Mouse (Mus musculus): Measurements from ENCODE around the gene Iqcd. TPM values are rescaled to one million over a fixed set of nuclear protein-coding genes. Genes with fewer than 3 reads are reported as not detected.

Gene Iqcd
- polyA plus RNA-seq (2012; rRNA removed): 1.9 and 2.6 TPM in 2 replicates

GRCm38 (mm10) chr5:120588569-120589094 lies at the start of gene Iqcd, which contains the start of gene Tpcn1:
Gene Iqcd (plus strand): TSS chr5:120589016.
Gene Tpcn1 (minus strand): TSS chr5:120588673.

GRCm38 (mm10) chr5:120612442-120612821 lies 23.6 kb downstream of the Iqcd start, which contains the start of the genes Rita1 and Ddx54:
Gene Rita1 (minus strand): TSS chr5:120612589.
Gene Ddx54 (plus strand): TSS chr5:120612739.

GRCm38 (mm10) chr5:120634131-120634530 lies 45.3 kb downstream of the Iqcd start, which contains the start of gene Cfap73:
Gene Cfap73 (minus strand): TSS chr5:120634235.

GRCm38 (mm10) chr5:120648569-120649373 lies 60.0 kb downstream of the Iqcd start, which contains the start of gene Rasal1:
Gene Rasal1 (plus strand): TSS chr5:120648812.

Other genes with a start within 250 kb of the Iqcd start
- gene Lhx5, start 157.3 kb upstream of the Iqcd start, polyA plus RNA-seq (2012; rRNA removed): 4.1 and 5.0 TPM in 2 replicates
- 5.0 and 7.5 TPM in 2 replicates for gene Sdsl, start 116.2 kb upstream of the Iqcd start, polyA plus RNA-seq (2012; rRNA removed)
- gene Sds, start 112.5 kb upstream of the Iqcd start, polyA plus RNA-seq (2012; rRNA removed): 0.05 and 0.13 TPM in 2 replicates
- gene Plbd2, start 85.4 kb upstream of the Iqcd start, polyA plus RNA-seq (2012; rRNA removed): 13.7 and 17.5 TPM in 2 replicates
- gene Slc8b1, start 77.8 kb upstream of the Iqcd start, polyA plus RNA-seq (2012; rRNA removed): 2.5 TPM in 2 replicates
- gene Tpcn1, start 343 bp upstream of the Iqcd start, polyA plus RNA-seq (2012; rRNA removed): 18.5 and 23.3 TPM in 2 replicates
- gene Rita1, start 23.6 kb downstream of the Iqcd start, polyA plus RNA-seq (2012; rRNA removed): 37.6 and 40.1 TPM in 2 replicates
- 32.8 and 37.0 TPM in 2 replicates for gene Ddx54, start 23.7 kb downstream of the Iqcd start, polyA plus RNA-seq (2012; rRNA removed)
- gene Cfap73, start 45.2 kb downstream of the Iqcd start, polyA plus RNA-seq (2012; rRNA removed): 0.56 and 0.71 TPM in 2 replicates
- gene Rasal1, start 59.8 kb downstream of the Iqcd start, polyA plus RNA-seq (2012; rRNA removed): 18.6 and 23.8 TPM in 2 replicates
- 119 and 137 TPM in 2 replicates for gene Dtx1, start 122.9 kb downstream of the Iqcd start, polyA plus RNA-seq (2012; rRNA removed)
- 0.62 and 1.3 TPM in 2 replicates for gene Oas2, start 160.8 kb downstream of the Iqcd start, polyA plus RNA-seq (2012; rRNA removed)
- gene Oas3, start 188.6 kb downstream of the Iqcd start, polyA plus RNA-seq (2012; rRNA removed): 0.22 and 0.47 TPM in 2 replicates
- 0.16 and 0.22 TPM in 2 replicates for gene Oas1e, start 206.5 kb downstream of the Iqcd start, polyA plus RNA-seq (2012; rRNA removed)
- gene Oas1c, start 223.5 kb downstream of the Iqcd start, polyA plus RNA-seq (2012; rRNA removed): 0.65 and 0.99 TPM in 2 replicates